Mouse (Mus musculus): Measurements from ENCODE around the gene Nfu1. TPM values are rescaled to one million over a fixed set of nuclear protein-coding genes. Genes with fewer than 3 reads are reported as not detected.

The Nfu1 gene
- polyA plus RNA-seq, 1 experiment from 2014 or later: 76.6 TPM

GRCm38 (mm10) chr6:86981206-86981605 is 27.8 kb upstream of the Nfu1 start:
- WGBS: 79% methylated on average over 2 of the region's 2 CpGs
- peaks cover 3% of the 10 kb centered on the region; the same call in 1 of the 2 replicates for H3K36me3 ChIP-seq (ENCODE audit: control insufficient read depth, insufficient read depth, low read length)
- H3K4me2 ChIP-seq (replicated peaks; ENCODE audit: low read depth): no peak overlapping the region
- H3K4me3 ChIP-seq (ENCODE audit: low read depth, low read length): no peak overlapping the region
- DNase-seq (ENCODE audit: low spot score) (no peak), ATAC-seq (ENCODE audit: low FRiP score, low TSS enrichment) (no peak)
- H3K4me1 ChIP-seq (replicated peaks; ENCODE audit: control insufficient read depth, insufficient read depth): no peaks in the 10 kb centered on the region
- H3K9ac ChIP-seq (ENCODE audit: low read length): no peak overlapping the region
- no peaks in the 10 kb centered on the region for H3K27me3 ChIP-seq (ENCODE audit: control insufficient read depth, insufficient read depth, low read length)
- H3K27ac ChIP-seq (replicated peaks): no peak overlapping the region
- H3K9me3 ChIP-seq (ENCODE audit: control insufficient read depth, low read length): no peaks in the 10 kb centered on the region
- TF ChIP-seq EP300 (optimal IDR thresholded peaks at IDR 0.05) (no peak), CTCF (IDR thresholded peaks at IDR 0.05; ENCODE audit: low read depth) (no peak)

- no peak for ATAC-seq (ENCODE audit: low FRiP score, low TSS enrichment)
- H3K9ac ChIP-seq (ENCODE audit: low read length): no peak overlapping the region
- no peaks in the 10 kb centered on the region for H3K36me3 ChIP-seq (ENCODE audit: control insufficient read depth, insufficient read depth, low read length)
- no peak overlapping the region for H3K4me2 ChIP-seq (replicated peaks; ENCODE audit: low read depth)
- H3K4me1 ChIP-seq (replicated peaks; ENCODE audit: control insufficient read depth, insufficient read depth): no peaks in the 10 kb centered on the region
- no peak overlapping the region for H3K27ac ChIP-seq (replicated peaks)
- TF ChIP-seq CTCF (IDR thresholded peaks at IDR 0.05; ENCODE audit: low read depth) (peak; percentile 45), EP300 (optimal IDR thresholded peaks at IDR 0.05) (no peak)
- H3K9me3 ChIP-seq (ENCODE audit: control insufficient read depth, low read length): no peaks in the 10 kb centered on the region
- no peaks in the 10 kb centered on the region for H3K27me3 ChIP-seq (ENCODE audit: control insufficient read depth, insufficient read depth, low read length)
- 83% methylated on average over 8 of the region's 8 CpGs for WGBS
- DNase-seq (ENCODE audit: low spot score): peak; percentile 22
- no peak overlapping the region for H3K4me3 ChIP-seq (ENCODE audit: low read depth, low read length)
These were observed 23.5 kb upstream of the Nfu1 start for GRCm38 (mm10) chr6:86985314-86986106.

- Histone ChIP-seq H3K4me2 (replicated peaks; ENCODE audit: low read depth) (no peak overlapping the region), H3K27ac (replicated peaks) (no peak overlapping the region), H3K9ac (ENCODE audit: low read length) (no peak overlapping the region), H3K4me1 (replicated peaks; ENCODE audit: control insufficient read depth, insufficient read depth) (no peaks in the 10 kb centered on the region), H3K4me3 (ENCODE audit: low read depth, low read length) (no peak overlapping the region), H3K9me3 (ENCODE audit: control insufficient read depth, low read length) (no peaks in the 10 kb centered on the region), H3K27me3 (ENCODE audit: control insufficient read depth, insufficient read depth, low read length) (no peaks in the 10 kb centered on the region), H3K36me3 (ENCODE audit: control insufficient read depth, insufficient read depth, low read length) (no peaks in the 10 kb centered on the region)
- ATAC-seq (ENCODE audit: low FRiP score, low TSS enrichment) (no peak), DNase-seq (ENCODE audit: low spot score) (no peak)
- TF ChIP-seq EP300 (optimal IDR thresholded peaks at IDR 0.05) (no peak), CTCF (IDR thresholded peaks at IDR 0.05; ENCODE audit: low read depth) (no peak)
- WGBS: 85% methylated on average over 6 of the region's 6 CpGs
These were observed 19.5 kb upstream of the Nfu1 start for GRCm38 (mm10) chr6:86989576-86989975.

GRCm38 (mm10) chr6:86991041-86991440 is 18.0 kb upstream of the Nfu1 start:
- TF ChIP-seq EP300 (optimal IDR thresholded peaks at IDR 0.05): no peak
- no peak for TF ChIP-seq CTCF (IDR thresholded peaks at IDR 0.05; ENCODE audit: low read depth)
- H3K36me3 ChIP-seq (ENCODE audit: control insufficient read depth, insufficient read depth, low read length): no peaks in the 10 kb centered on the region; the same call in 1 of the 2 replicates
- H3K4me3 ChIP-seq (ENCODE audit: low read depth, low read length): no peak overlapping the region
- no peaks in the 10 kb centered on the region for H3K9me3 ChIP-seq (ENCODE audit: control insufficient read depth, low read length)
- H3K27me3 ChIP-seq (ENCODE audit: control insufficient read depth, insufficient read depth, low read length): no peaks in the 10 kb centered on the region
- no peak overlapping the region for H3K27ac ChIP-seq (replicated peaks)
- WGBS: 96% methylated on average over 3 of the region's 3 CpGs
- no peak overlapping the region for H3K4me2 ChIP-seq (replicated peaks; ENCODE audit: low read depth)
- H3K4me1 ChIP-seq (replicated peaks; ENCODE audit: control insufficient read depth, insufficient read depth): no peaks in the 10 kb centered on the region
- DNase-seq (ENCODE audit: low spot score): no peak
- no peak for ATAC-seq (ENCODE audit: low FRiP score, low TSS enrichment)
- H3K9ac ChIP-seq (ENCODE audit: low read length): no peak overlapping the region

GRCm38 (mm10) chr6:86992349-86992748 is 16.7 kb upstream of the Nfu1 start:
- H3K4me3 ChIP-seq (ENCODE audit: low read depth, low read length): no peak overlapping the region

GRCm38 (mm10) chr6:86994254-86994653 is 14.8 kb upstream of the Nfu1 start:
- Histone ChIP-seq H3K4me3 (ENCODE audit: low read depth, low read length) (no peak overlapping the region), H3K27ac (replicated peaks) (no peak overlapping the region), H3K9me3 (ENCODE audit: control insufficient read depth, low read length) (no peaks in the 10 kb centered on the region), H3K4me2 (replicated peaks; ENCODE audit: low read depth) (no peak overlapping the region), H3K27me3 (ENCODE audit: control insufficient read depth, insufficient read depth, low read length) (no peaks in the 10 kb centered on the region), H3K4me1 (replicated peaks; ENCODE audit: control insufficient read depth, insufficient read depth) (no peaks in the 10 kb centered on the region), H3K9ac (ENCODE audit: low read length) (no peak overlapping the region), H3K36me3 (ENCODE audit: control insufficient read depth, insufficient read depth, low read length) (peaks cover 2% of the 10 kb centered on the region; the same call in 1 of the 2 replicates)
- TF ChIP-seq CTCF (IDR thresholded peaks at IDR 0.05; ENCODE audit: low read depth): no peak
- TF ChIP-seq EP300 (optimal IDR thresholded peaks at IDR 0.05): no peak
- WGBS: 89% methylated on average over 4 of the region's 4 CpGs
- no peak for ATAC-seq (ENCODE audit: low FRiP score, low TSS enrichment)
- DNase-seq (ENCODE audit: low spot score): no peak

More at GRCm38 (mm10) chr6:86992349-86992748, 16.7 kb upstream of the Nfu1 start:
- Histone ChIP-seq H3K36me3 (ENCODE audit: control insufficient read depth, insufficient read depth, low read length) (no peaks in the 10 kb centered on the region; the same call in 1 of the 2 replicates), H3K4me1 (replicated peaks; ENCODE audit: control insufficient read depth, insufficient read depth) (no peaks in the 10 kb centered on the region), H3K9me3 (ENCODE audit: control insufficient read depth, low read length) (no peaks in the 10 kb centered on the region), H3K27me3 (ENCODE audit: control insufficient read depth, insufficient read depth, low read length) (no peaks in the 10 kb centered on the region), H3K4me2 (replicated peaks; ENCODE audit: low read depth) (no peak overlapping the region), H3K27ac (replicated peaks) (no peak overlapping the region), H3K9ac (ENCODE audit: low read length) (no peak overlapping the region)
- DNase-seq (ENCODE audit: low spot score) (no peak), ATAC-seq (ENCODE audit: low FRiP score, low TSS enrichment) (no peak)
- TF ChIP-seq CTCF (IDR thresholded peaks at IDR 0.05; ENCODE audit: low read depth): no peak
- no peak for TF ChIP-seq EP300 (optimal IDR thresholded peaks at IDR 0.05)
- 89% methylated on average over 8 of the region's 8 CpGs for WGBS

All from stomach, postnatal 0 days (tissue).